Mouse (Mus musculus) liver, adult 2 months (tissue): ENCODE measurements at regions not wholly inside any gene's neighbourhood (a gene's known extent, or its start where the extent isn't known, plus 50 kb on each side); places are given as distances from the start of the nearest gene placed in this dataset.

ENCODE experiments used
- DNase-seq: peaks from one replicate; pipeline ENCODE4 v3.0.0-alpha.2; 2011; ENCODE audit warnings: low read depth, low spot score; ENCODE audit errors: extremely low read depth
- H3K27ac ChIP-seq: fragments of 200-500 bp; replicated peaks from 2 replicates; pipeline ENCODE4 v1.5.1; 2012; ENCODE audit warnings: low read depth, mild to moderate bottlenecking, control low read depth, inconsistent platforms, low read length; ENCODE audit not compliant: insufficient read depth
- H3K27me3 ChIP-seq: fragments of 200-500 bp; 2 replicates; pipeline ENCODE4 v1.6.1; 2012; ENCODE audit warnings: mild to moderate bottlenecking, moderate library complexity, low read length, inconsistent platforms; ENCODE audit not compliant: control insufficient read depth, insufficient read depth
- H3K36me3 ChIP-seq: fragments of 200-500 bp; 2 replicates; pipeline ENCODE4 v1.6.1; 2012; ENCODE audit warnings: low read length, inconsistent platforms; ENCODE audit not compliant: control insufficient read depth, insufficient read depth
- H3K4me1 ChIP-seq: fragments of 200-500 bp; 2 replicates; pipeline ENCODE4 v1.6.1; 2011; ENCODE audit warnings: low read length; ENCODE audit not compliant: control insufficient read depth, insufficient read depth
- H3K4me3 ChIP-seq: fragments of 200-500 bp; 2 replicates; pipeline ENCODE4 v1.5.1; 2011; ENCODE audit warnings: low read depth, mild to moderate bottlenecking, control low read depth, low read length, moderate library complexity; ENCODE audit not compliant: insufficient read depth
- H3K79me2 ChIP-seq: fragments of 200-500 bp; 2 replicates; pipeline ENCODE4 v1.6.1; 2012; ENCODE audit warnings: inconsistent platforms, mild to moderate bottlenecking, low read length, moderate library complexity; ENCODE audit not compliant: control insufficient read depth, insufficient read depth
- H3K9ac ChIP-seq: fragments of 200-500 bp; 2 replicates; pipeline ENCODE4 v1.6.1; 2012; ENCODE audit warnings: low read depth, mild to moderate bottlenecking, control low read depth, inconsistent platforms, low read length
- CTCF ChIP-seq: fragments of 200-500 bp; IDR thresholded peaks from 2 replicates; pipeline ENCODE4 v1.5.1; 2011; ENCODE audit warnings: low read depth, low read length, control low read depth
- POLR2A ChIP-seq: fragments of 200-500 bp; IDR thresholded peaks from 2 replicates; pipeline ENCODE4 v1.6.1; 2011; ENCODE audit warnings: low read length, control low read depth; ENCODE audit not compliant: insufficient read depth; ENCODE audit errors: extremely low read depth
- WGBS: fragments of 180-500 bp; shearing (Covaris S2); methylation state at CpG from one replicate; pipeline ENCODE4 v1.1.7; 2018; 5-methylcytosine and 5-hydroxymethylcytosine counted together

DNA sequence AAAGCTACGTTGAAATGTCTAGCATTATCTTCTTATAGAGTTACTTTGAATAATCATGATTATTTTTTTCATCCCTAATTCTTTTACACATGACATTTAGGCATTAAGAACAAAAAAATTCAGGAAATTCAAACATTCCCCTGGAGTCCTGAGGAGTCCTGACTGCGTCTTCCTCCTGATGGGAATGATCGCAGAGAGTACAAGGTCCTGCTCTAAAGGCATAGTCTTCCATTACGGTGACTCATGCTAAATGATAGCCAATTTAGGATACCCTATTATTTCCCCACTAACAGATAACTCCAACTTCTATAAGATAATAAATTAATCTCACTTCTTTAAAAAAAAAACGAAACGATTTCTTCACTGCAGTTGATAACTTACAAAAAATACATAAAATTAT is 292.2 kb downstream of the Spry2 start:
- Histone ChIP-seq H3K36me3 (no peaks in the 10 kb centered on the region), H3K4me1 (peaks cover 9% of the 10 kb centered on the region), H3K27ac (no peak overlapping the region), H3K27me3 (peaks cover 11% of the 10 kb centered on the region; the same call in 1 of the 2 replicates), H3K79me2 (no peaks in the 10 kb centered on the region), H3K9ac (no peak overlapping the region), H3K4me3 (no peak overlapping the region)
- TF ChIP-seq POLR2A (no peak), CTCF (no peak)
- WGBS, result 58% methylated on average over 6 of the region's 6 CpGs
- DNase-seq, result no peak

DNA sequence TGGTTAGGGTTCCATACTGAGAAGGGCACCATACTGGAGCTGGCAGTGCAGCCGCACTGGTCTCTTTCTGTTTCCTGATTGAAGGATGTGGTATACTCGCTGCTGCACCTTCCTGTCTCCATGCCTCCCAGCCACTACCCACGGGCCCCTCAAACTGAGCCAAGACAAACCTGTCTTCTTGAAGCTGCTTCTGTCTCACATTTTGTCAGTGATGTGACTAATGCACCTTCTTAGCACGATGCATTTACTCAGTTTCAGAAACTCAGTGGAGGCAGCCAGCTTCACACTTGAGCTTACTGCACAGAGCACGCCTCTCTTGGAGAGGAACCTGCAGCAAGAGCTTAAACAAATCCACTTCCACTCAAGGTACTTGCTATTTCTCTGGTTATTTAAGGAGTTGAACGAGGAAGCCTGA is 293.6 kb downstream of the Spry2 start:
- Histone ChIP-seq H3K27me3 (0 out of 2 replicates have a peak, but pooled peaks cover 8% of the 10 kb centered on the region), H3K27ac (no peak overlapping the region), H3K4me1 (peaks cover 9% of the 10 kb centered on the region), H3K4me3 (no peak overlapping the region), H3K79me2 (no peaks in the 10 kb centered on the region), H3K9ac (no peak overlapping the region), H3K36me3 (no peaks in the 10 kb centered on the region)
- no peak for DNase-seq
- WGBS, result 83% methylated on average over 6 of the region's 6 CpGs
- TF ChIP-seq POLR2A, result no peak
- no peak for TF ChIP-seq CTCF

DNA sequence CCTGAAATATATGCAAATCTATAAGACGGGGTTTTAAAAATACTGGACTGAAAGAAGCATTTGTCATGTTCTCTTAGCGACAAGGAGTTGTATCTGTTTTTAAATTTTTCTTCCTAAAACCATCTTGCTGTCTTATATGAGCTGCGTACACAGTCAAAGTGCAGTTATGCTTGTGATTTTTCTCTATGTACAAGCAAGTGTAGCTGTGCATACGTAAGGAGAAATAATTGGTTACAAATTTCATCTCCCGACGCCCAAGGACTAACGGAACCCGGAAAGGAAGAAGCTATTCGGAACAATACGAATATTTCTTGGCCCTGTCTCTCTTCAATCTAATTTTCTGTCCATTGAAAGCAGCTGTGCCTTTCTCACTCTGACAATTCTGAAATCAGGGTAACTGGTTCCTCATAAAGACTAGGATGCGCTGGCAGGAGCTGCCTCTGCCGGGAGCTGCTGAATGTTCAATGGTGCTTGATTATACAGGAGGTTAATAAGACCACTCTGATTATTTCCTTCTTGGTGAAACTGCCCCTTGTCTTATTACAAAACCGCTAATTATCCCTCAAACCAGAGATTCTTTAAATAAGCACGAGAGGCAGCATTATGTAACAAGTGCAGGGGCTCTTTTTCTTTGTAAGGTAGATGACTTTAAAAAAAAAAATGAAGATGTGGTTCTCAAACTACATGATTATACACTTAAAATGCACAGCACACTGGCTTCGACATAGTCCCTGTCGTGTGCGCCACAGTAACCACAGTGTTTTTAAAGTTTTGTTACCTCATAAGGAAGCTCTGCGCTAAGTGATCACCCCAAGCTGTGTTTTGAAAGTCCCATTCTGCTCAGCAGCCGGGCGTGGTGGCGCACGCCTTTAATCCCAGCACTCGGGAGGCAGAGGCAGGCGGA is 296.8 kb downstream of the Spry2 start:
- Histone ChIP-seq H3K9ac (no peak overlapping the region), H3K4me3 (no peak overlapping the region), H3K27ac (no peak overlapping the region), H3K79me2 (no peaks in the 10 kb centered on the region), H3K36me3 (no peaks in the 10 kb centered on the region), H3K4me1 (peaks cover 7% of the 10 kb centered on the region), H3K27me3 (no peaks in the 10 kb centered on the region; the same call in 1 of the 2 replicates)
- TF ChIP-seq POLR2A (no peak), CTCF (no peak)
- 97% methylated on average over 24 of the region's 24 CpGs for WGBS
- DNase-seq, result no peak

DNA sequence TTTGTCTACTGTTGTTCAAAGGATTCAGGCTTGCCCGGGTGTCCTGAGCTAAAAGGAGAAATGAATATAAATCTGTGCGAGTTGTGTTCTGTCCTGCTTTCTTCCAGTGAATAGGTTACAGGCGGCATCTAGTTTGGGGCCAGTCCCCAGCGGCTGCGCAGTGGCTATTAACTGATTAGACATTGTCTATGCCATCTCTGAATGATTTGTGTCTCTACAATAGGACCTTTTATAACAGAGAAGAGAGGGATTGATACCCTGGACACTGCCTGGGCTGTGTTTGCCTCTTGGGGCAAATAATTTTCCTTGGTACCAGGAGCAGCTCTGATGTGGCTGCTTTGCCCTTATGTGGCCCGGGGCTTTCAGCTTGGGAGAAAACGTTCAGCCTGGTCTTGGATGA is 306.9 kb downstream of the Spry2 start:
- TF ChIP-seq POLR2A, result no peak
- TF ChIP-seq CTCF, result no peak
- Histone ChIP-seq H3K27ac (no peak overlapping the region), H3K4me3 (no peak overlapping the region), H3K79me2 (no peaks in the 10 kb centered on the region), H3K9ac (no peak overlapping the region), H3K36me3 (no peaks in the 10 kb centered on the region), H3K4me1 (no peaks in the 10 kb centered on the region), H3K27me3 (no peaks in the 10 kb centered on the region)
- WGBS, result 90% methylated on average over 7 of the region's 7 CpGs
- no peak for DNase-seq

DNA sequence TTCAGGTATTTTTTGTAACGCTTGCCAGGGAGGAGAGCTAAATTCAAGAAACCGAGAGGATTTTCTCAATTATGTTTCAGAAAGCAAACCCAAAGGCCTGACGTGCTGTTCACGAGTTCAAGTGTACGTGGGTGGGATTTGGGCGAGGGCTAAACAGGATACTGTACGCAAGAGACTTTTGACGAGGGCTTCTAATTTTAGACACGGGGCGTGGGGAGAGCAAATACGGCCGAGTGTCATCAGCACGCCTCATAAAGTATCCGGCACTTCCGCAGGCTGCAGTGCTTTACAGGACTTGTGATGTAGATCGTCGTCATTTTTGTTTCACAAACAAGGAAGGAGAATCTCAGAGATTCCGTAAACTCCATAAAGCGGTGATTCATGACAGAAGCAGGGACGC is 307.4 kb downstream of the Spry2 start:
- no peak overlapping the region for H3K9ac ChIP-seq
- TF ChIP-seq CTCF (no peak), POLR2A (no peak)
- H3K4me1 ChIP-seq, result no peaks in the 10 kb centered on the region
- no peaks in the 10 kb centered on the region for H3K79me2 ChIP-seq
- H3K36me3 ChIP-seq, result no peaks in the 10 kb centered on the region
- DNase-seq, result no peak
- no peak overlapping the region for H3K4me3 ChIP-seq
- no peaks in the 10 kb centered on the region for H3K27me3 ChIP-seq
- WGBS, result 92% methylated on average over 20 of the region's 20 CpGs
- no peak overlapping the region for H3K27ac ChIP-seq
